10 mouse cellular contexts compared by ENCODE assay signal in genomic region chr14:23522606-23523159, GRCm38 (mm10).
DNase-seq lines count a peak whose midpoint lies in the region; ATAC-seq and TF ChIP-seq lines count a peak whose summit lies in the region.
"Had no signal": no experiment of that assay in that cellular context is flagged by ENCODE, and none has a peak within 500 bp of the region (broad histone marks: within the 10 kb centered on the region; RNA-seq: fewer than 3 reads in every experiment).

No protein-coding gene starts in this region.

- H3K27me3 ChIP-seq in limb, embryonic 12.5 days = peaks cover 4% of the 10 kb centered on the region; the same call in 1 of the 2 replicates
- no peaks in the 10 kb centered on the region for H3K27me3 ChIP-seq in neural tube, embryonic 15.5 days (replicated peaks)
- H3K27me3 ChIP-seq in midbrain, embryonic 10.5 days (ENCODE audit: low read depth, poor library complexity, severe bottlenecking) = no peaks in the 10 kb centered on the region
- H3K27me3 ChIP-seq: midbrain, embryonic 15.5 days had no signal

- peak; percentile 23 for DNase-seq in gastrocnemius, adult 2 months
- DNase-seq in gastrocnemius, postnatal 36 days = no peak
- DNase-seq in NIH3T3 (ENCODE audit: low read depth) = peak; percentile 52
- DNase-seq in kidney, adult 11 months = peak; percentile 63
- DNase-seq in layer of hippocampus, adult 18-20 months (ENCODE audit: low spot score in 2 of 2) = no peak
- no peak for DNase-seq in midbrain, embryonic 10.5 days (ENCODE audit: low spot score)
- DNase-seq: cerebellum, postnatal 14 days had no signal

- H3K9me3 ChIP-seq in limb, embryonic 12.5 days = no peaks in the 10 kb centered on the region
- no peaks in the 10 kb centered on the region for H3K9me3 ChIP-seq in neural tube, embryonic 15.5 days (replicated peaks)
- H3K9me3 ChIP-seq in midbrain, embryonic 10.5 days (replicated peaks) = no peaks in the 10 kb centered on the region
- H3K9me3 ChIP-seq: midbrain, embryonic 15.5 days had no signal

- no peaks in the 10 kb centered on the region for H3K36me3 ChIP-seq in limb, embryonic 12.5 days
- no peaks in the 10 kb centered on the region for H3K36me3 ChIP-seq in neural tube, embryonic 15.5 days
- no peaks in the 10 kb centered on the region for H3K36me3 ChIP-seq in midbrain, embryonic 10.5 days
- H3K36me3 ChIP-seq: midbrain, embryonic 15.5 days had no signal

- no peak overlapping the region for H3K4me2 ChIP-seq in limb, embryonic 12.5 days
- H3K4me2 ChIP-seq in neural tube, embryonic 15.5 days = no peak overlapping the region
- H3K4me2 ChIP-seq: midbrain, embryonic 15.5 days had no signal

- peaks cover 36% of the 10 kb centered on the region for H3K4me1 ChIP-seq in limb, embryonic 12.5 days (replicated peaks)
- 0 out of 2 replicates have a peak, but pooled peaks cover 4% of the 10 kb centered on the region for H3K4me1 ChIP-seq in neural tube, embryonic 15.5 days
- no peaks in the 10 kb centered on the region for H3K4me1 ChIP-seq in midbrain, embryonic 10.5 days
- H3K4me1 ChIP-seq: midbrain, embryonic 15.5 days had no signal

- intact Hi-C loops in gastrocnemius, adult 2 months (cut with DNase I) = loop anchor here (10.0 kb wide), 2 partner anchors 98 to 268 kb away; no protein-coding TSS in a partner anchor
- intact Hi-C loops in gastrocnemius, postnatal 36 days (cut with DNase I) = no loop called here

- no peak for TF ChIP-seq CTCF in gastrocnemius, adult 2 months (IDR thresholded peaks at IDR 0.05)

- H3K9ac ChIP-seq in limb, embryonic 12.5 days (replicated peaks) = no peak overlapping the region
- H3K9ac ChIP-seq in neural tube, embryonic 15.5 days (replicated peaks) = no peak overlapping the region
- H3K9ac ChIP-seq: midbrain, embryonic 15.5 days had no signal

- peak overlapping the region; percentile 17; the same call in 1 of the 2 replicates for H3K27ac ChIP-seq in gastrocnemius, adult 2 months
- peak overlapping the region; percentile 50; the same call in 1 of the 2 replicates for H3K27ac ChIP-seq in limb, embryonic 12.5 days
- H3K27ac ChIP-seq in neural tube, embryonic 15.5 days (replicated peaks) = no peak overlapping the region
- H3K27ac ChIP-seq in midbrain, embryonic 10.5 days (replicated peaks) = no peak overlapping the region
- H3K27ac ChIP-seq: midbrain, embryonic 15.5 days had no signal

- no peak for ATAC-seq in limb, embryonic 12.5 days (ENCODE audit: insufficient number of reproducible peaks, insufficient read depth, low FRiP score, low TSS enrichment, low read depth)
- ATAC-seq in neural tube, embryonic 15.5 days (ENCODE audit: low FRiP score) = no peak
- ATAC-seq: midbrain, embryonic 15.5 days had no signal

- WGBS in limb, embryonic 12.5 days = 63% methylated on average over 4 of the region's 4 CpGs
- 76% methylated on average over 4 of the region's 4 CpGs for WGBS in neural tube, embryonic 15.5 days
- WGBS in midbrain, embryonic 10.5 days = 86% methylated on average over 4 of the region's 4 CpGs

- H3K4me3 ChIP-seq in gastrocnemius, adult 2 months = no peak overlapping the region
- no peak overlapping the region for H3K4me3 ChIP-seq in limb, embryonic 12.5 days (replicated peaks)
- no peak overlapping the region for H3K4me3 ChIP-seq in neural tube, embryonic 15.5 days (replicated peaks)
- no peak overlapping the region for H3K4me3 ChIP-seq in midbrain, embryonic 10.5 days
- H3K4me3 ChIP-seq: midbrain, embryonic 15.5 days had no signal

Comparison
In these comparisons a context has a peak if more than half of its experiments do, and no peak if none do; other contexts are left out.
1. DNase-seq: peak in gastrocnemius, adult 2 months (single experiment), NIH3T3 (single experiment) and kidney, adult 11 months (single experiment); none in gastrocnemius, postnatal 36 days (0 of 2), layer of hippocampus, adult 18-20 months (0 of 2) and midbrain, embryonic 10.5 days (single experiment).
2. H3K27ac ChIP-seq: peak in gastrocnemius, adult 2 months (single experiment) and limb, embryonic 12.5 days (single experiment); none in neural tube, embryonic 15.5 days (single experiment) and midbrain, embryonic 10.5 days (single experiment).